ENCODE assay signal across 8 mouse cellular contexts in genomic region chr5:105519096-105519975, GRCm38 (mm10). TPM values are rescaled to one million over a fixed set of nuclear protein-coding genes. Genes with fewer than 3 reads are reported as not detected.
DNase-seq lines count a peak whose midpoint lies in the region; ATAC-seq and TF ChIP-seq lines count a peak whose summit lies in the region.

Gene Lrrc8c, plus strand, starts transcription at chr5:105519388.

- no peaks in the 10 kb centered on the region for H3K36me3 ChIP-seq in embryonic facial prominence, embryonic 13.5 days
- H3K36me3 ChIP-seq in heart, adult 2 months (ENCODE audit: control insufficient read depth, insufficient read depth, low read length): peaks cover 17% of the 10 kb centered on the region
- no peaks in the 10 kb centered on the region for H3K36me3 ChIP-seq in limb, embryonic 15.5 days
- peaks cover under 1% of the 10 kb centered on the region; the same call in 1 of the 2 replicates for H3K36me3 ChIP-seq in midbrain, postnatal 0 days (ENCODE audit: insufficient read depth, low read length)

- peak within 1 kb of the TSS; percentile 84 for H3K9ac ChIP-seq in embryonic facial prominence, embryonic 13.5 days
- peak within 1 kb of the TSS; percentile 99 for H3K9ac ChIP-seq in heart, adult 2 months (ENCODE audit: low read depth, low read length)
- H3K9ac ChIP-seq in limb, embryonic 15.5 days: peak within 1 kb of the TSS; percentile 58
- H3K9ac ChIP-seq in midbrain, postnatal 0 days (replicated peaks; ENCODE audit: low read length, poor library complexity, severe bottlenecking): peak within 1 kb of the TSS; percentile 87

- under 1% methylated on average over 88 of the region's 93 CpGs for WGBS in embryonic facial prominence, embryonic 13.5 days
- under 1% methylated on average over 88 of the region's 93 CpGs for WGBS in heart, adult 2 months
- under 1% methylated on average over 86 of the region's 93 CpGs for WGBS in limb, embryonic 15.5 days
- WGBS in midbrain, postnatal 0 days: 0% methylated on average over 80 of the region's 93 CpGs

- intact Hi-C loops in heart, adult 2 months (cut with DNase I): loop anchor here (1.0 to 5.0 kb wide), 3 partner anchors 112 to 358 kb away; partner anchors contain the start of gene Zfp326

- H3K9me3 ChIP-seq in embryonic facial prominence, embryonic 13.5 days: no peaks in the 10 kb centered on the region
- no peaks in the 10 kb centered on the region for H3K9me3 ChIP-seq in limb, embryonic 15.5 days
- no peaks in the 10 kb centered on the region for H3K9me3 ChIP-seq in midbrain, postnatal 0 days (ENCODE audit: low read length)

- H3K4me3 ChIP-seq in embryonic facial prominence, embryonic 13.5 days: peak within 1 kb of the TSS; percentile 72
- peak within 1 kb of the TSS; percentile 97 for H3K4me3 ChIP-seq in heart, adult 2 months
- peak within 1 kb of the TSS; percentile 64 for H3K4me3 ChIP-seq in limb, embryonic 15.5 days
- peak within 1 kb of the TSS; percentile 76 for H3K4me3 ChIP-seq in midbrain, postnatal 0 days (ENCODE audit: low read depth, low read length)

- peak within 1 kb of the TSS; percentile 84 for H3K4me2 ChIP-seq in embryonic facial prominence, embryonic 13.5 days
- H3K4me2 ChIP-seq in limb, embryonic 15.5 days: peak within 1 kb of the TSS; percentile 90
- peak within 1 kb of the TSS; percentile 90 for H3K4me2 ChIP-seq in midbrain, postnatal 0 days (ENCODE audit: low read depth, low read length, poor library complexity, severe bottlenecking)

- H3K79me2 ChIP-seq in heart, adult 2 months (replicated peaks; ENCODE audit: control insufficient read depth, insufficient read depth, low read length): peaks cover 1% of the 10 kb centered on the region; the same call in 1 of the 2 replicates

- TF ChIP-seq CTCF in heart, adult 2 months (IDR thresholded peaks at IDR 0.05): peak; percentile 56
- no peak for TF ChIP-seq CTCF in midbrain, postnatal 0 days (IDR thresholded peaks at IDR 0.05)

- peak; percentile 89 for ATAC-seq in embryonic facial prominence, embryonic 13.5 days (ENCODE audit: insufficient number of reproducible peaks, insufficient read depth, low FRiP score, low TSS enrichment, low read depth)
- peak; percentile 92 for ATAC-seq in limb, embryonic 15.5 days (ENCODE audit: insufficient number of reproducible peaks, low FRiP score, low TSS enrichment, low read depth)
- ATAC-seq in midbrain, postnatal 0 days (ENCODE audit: low FRiP score): peak; percentile 92

- TF ChIP-seq EP300 in heart, adult 2 months (IDR thresholded peaks at IDR 0.05; ENCODE audit: insufficient read depth, low read depth, low read length): no peak

- peaks cover 20% of the 10 kb centered on the region for H3K4me1 ChIP-seq in embryonic facial prominence, embryonic 13.5 days
- H3K4me1 ChIP-seq in heart, adult 2 months (ENCODE audit: control insufficient read depth, insufficient read depth, low read length): peaks cover 13% of the 10 kb centered on the region
- peaks cover 13% of the 10 kb centered on the region for H3K4me1 ChIP-seq in limb, embryonic 15.5 days
- H3K4me1 ChIP-seq in midbrain, postnatal 0 days (ENCODE audit: insufficient read depth, low read length): peaks cover 5% of the 10 kb centered on the region; the same call in 1 of the 2 replicates

- peak; percentile 84 for TF ChIP-seq POLR2A in heart, adult 2 months (IDR thresholded peaks at IDR 0.05; ENCODE audit: insufficient read depth, low read depth, low read length)

- peaks cover 10% of the 10 kb centered on the region; the same call in 1 of the 2 replicates for H3K27me3 ChIP-seq in embryonic facial prominence, embryonic 13.5 days
- H3K27me3 ChIP-seq in heart, adult 2 months (ENCODE audit: control insufficient read depth, insufficient read depth, low read length): no peaks in the 10 kb centered on the region
- no peaks in the 10 kb centered on the region for H3K27me3 ChIP-seq in limb, embryonic 15.5 days
- H3K27me3 ChIP-seq in midbrain, postnatal 0 days (ENCODE audit: insufficient read depth, low read length): no peaks in the 10 kb centered on the region

- peak; percentile 83 for DNase-seq in 416B (ENCODE audit: low read depth)
- peak; percentile 74 to 77 for DNase-seq in adrenal gland, postnatal 4 days (ENCODE audit: low spot score in 2 of 2)
- peak; percentile 90 to 93 for DNase-seq in heart, adult 2 months
- peak; percentile 57 to 68 for DNase-seq in kidney, adult 8-10 months
- DNase-seq in midbrain, postnatal 0 days (ENCODE audit: low spot score): peak; percentile 81
- DNase-seq in spleen, postnatal 10 days (ENCODE audit: low spot score in 2 of 2): peak; percentile 86 to 90

- peak within 1 kb of the TSS; percentile 82 for H3K27ac ChIP-seq in embryonic facial prominence, embryonic 13.5 days
- peak within 1 kb of the TSS; percentile 97 for H3K27ac ChIP-seq in heart, adult 2 months
- peak within 1 kb of the TSS; percentile 83 for H3K27ac ChIP-seq in limb, embryonic 15.5 days
- H3K27ac ChIP-seq in midbrain, postnatal 0 days (ENCODE audit: low read depth, low read length): peak within 1 kb of the TSS; percentile 72

RNA-seq across cellular contexts. Expression of gene Lrrc8c, which starts in this region (rescaled TPM):
- total RNA-seq in adrenal gland, postnatal 4 days (2021): 10 to 100 TPM; 29.7 to 36.3 TPM
- 15.7 and 17.2 TPM in 2 replicates for polyA plus RNA-seq in embryonic facial prominence, embryonic 13.5 days (2015; fragmentation: Nextera tagmentation; extraction: Ambion mirVana)
- total RNA-seq in heart, adult 2 months (2021): 10 to 100 TPM; 19.7 to 35.5 TPM
- polyA plus RNA-seq in heart, adult 2 months (2012; rRNA removed): 23.5 and 37.5 TPM in 2 replicates
- 17.9 and 20.7 TPM in 2 replicates for polyA plus RNA-seq in limb, embryonic 15.5 days (2015; fragmentation: Nextera tagmentation; extraction: Ambion mirVana)
- 11.4 and 11.6 TPM in 2 replicates for total RNA-seq in midbrain, postnatal 0 days (2014; rRNA removed)
- polyA plus RNA-seq in midbrain, postnatal 0 days (2015; fragmentation: Nextera tagmentation; extraction: Ambion mirVana): 10.8 and 14.7 TPM in 2 replicates

Comparison
In these comparisons a context has a peak if more than half of its experiments do, and no peak if none do; other contexts are left out.
1. Peak in every context shown above with its lines: DNase-seq, ATAC-seq, H3K4me3 ChIP-seq and H3K27ac ChIP-seq.